Mouse (Mus musculus) kidney, adult 2 months (tissue): ENCODE data around the gene Sptan1.

Source experiments
- CTCF ChIP-seq: fragments of 200-500 bp; conservative IDR thresholded peaks from 2 replicates; pipeline ENCODE4 v1.5.1; 2011; ENCODE audit warnings: low read depth, mild to moderate bottlenecking, control low read depth, low read length, moderate library complexity, mixed read lengths; ENCODE audit not compliant: insufficient read depth, insufficient read length
- POLR2A ChIP-seq: fragments of 200-500 bp; IDR thresholded peaks from one replicate; pipeline ENCODE4 v1.6.1; 2011; ENCODE audit warnings: low read depth, low read length, control low read depth

GRCm38 (mm10) chr2:29948896-29949295 lies 16.5 kb upstream of the Sptan1 start:
- no peak for TF ChIP-seq CTCF
- no peak for TF ChIP-seq POLR2A
